Mouse (Mus musculus): ENCODE results near the gene Abhd17c.

Abhd17c gene

GRCm38 (mm10) chr7:84116621-84117542, 34.8 kb downstream of the Abhd17c start:
- no peak for DNase-seq

- peak; percentile 39 to 47 for DNase-seq
Observed at GRCm38 (mm10) chr7:84115385-84115784, 36.3 kb downstream of the Abhd17c start.

GRCm38 (mm10) chr7:84114775-84115174, 36.9 kb downstream of the Abhd17c start:
- DNase-seq: no peak

GRCm38 (mm10) chr7:84113035-84113390, 38.7 kb downstream of the Abhd17c start:
- no peak for DNase-seq

- no peak for DNase-seq
Observed at GRCm38 (mm10) chr7:84112351-84113034, 39.2 kb downstream of the Abhd17c start.

- DNase-seq: no peak
Observed at GRCm38 (mm10) chr7:84111716-84112350, 39.9 kb downstream of the Abhd17c start.

- DNase-seq: no peak
Observed at GRCm38 (mm10) chr7:84106942-84107341, 44.8 kb downstream of the Abhd17c start.

- no peak for DNase-seq
Observed at GRCm38 (mm10) chr7:84102589-84102988, 49.1 kb downstream of the Abhd17c start.

- DNase-seq: no peak
Observed at GRCm38 (mm10) chr7:84100672-84101071, 51.0 kb downstream of the Abhd17c start.

- DNase-seq: no peak
Observed at GRCm38 (mm10) chr7:84098098-84098497, 53.6 kb downstream of the Abhd17c start.

- DNase-seq: peak; percentile 96 to 97
Observed at GRCm38 (mm10) chr7:84096501-84096900, 55.2 kb downstream of the Abhd17c start.

GRCm38 (mm10) chr7:84090793-84091192, 60.9 kb downstream of the Abhd17c start:
- no peak for DNase-seq

- no peak for DNase-seq
Observed at GRCm38 (mm10) chr7:84089777-84090176, 61.9 kb downstream of the Abhd17c start.

- DNase-seq: peak; percentile 87 to 89
Observed at GRCm38 (mm10) chr7:84088971-84089370, 62.7 kb downstream of the Abhd17c start.

GRCm38 (mm10) chr7:84088191-84088590, 63.5 kb downstream of the Abhd17c start:
- no peak for DNase-seq

- peak; percentile 95 to 96 for DNase-seq
Observed at GRCm38 (mm10) chr7:84086039-84086829, 65.5 kb downstream of the Abhd17c start, which contains the start of gene Cemip. Gene Cemip, minus strand, starts transcription at chr7:84086502.

GRCm38 (mm10) chr7:84085049-84085945, 66.4 kb downstream of the Abhd17c start:
- peak; percentile 76 to 81 for DNase-seq

- DNase-seq: no peak
Observed at GRCm38 (mm10) chr7:84077257-84078013, 74.3 kb downstream of the Abhd17c start.

- no peak for DNase-seq
Observed at GRCm38 (mm10) chr7:84074266-84074665, 77.4 kb downstream of the Abhd17c start.

GRCm38 (mm10) chr7:84073856-84074255, 77.8 kb downstream of the Abhd17c start:
- DNase-seq: peak; percentile 60 to 72

- DNase-seq: peak; percentile 86 to 94
Observed at GRCm38 (mm10) chr7:84068931-84069330, 82.8 kb downstream of the Abhd17c start.

Data from cerebellum, postnatal 10 days (tissue).